Mouse (Mus musculus) liver, embryonic 14.5 days (tissue): ENCODE data around the gene 4933428G20Rik. TPM values are rescaled to one million over a fixed set of nuclear protein-coding genes. Genes with fewer than 3 reads are reported as not detected.

Source experiments
- ATAC-seq: fragments of 200-750 bp; cut with Nextera tagmentation; 2 replicates; pipeline ENCODE4 v1.8.0; 2017; ENCODE audit warnings: moderate number of reproducible peaks, mild to moderate bottlenecking, moderate library complexity; ENCODE audit not compliant: insufficient read depth
- DNase-seq, 3 experiments: peaks; one replicate each; pipeline ENCODE4 v3.0.0-alpha.2; 2012 to 2013; ENCODE audit warnings: low read depth in 3 of 3, low spot score in 3 of 3
- H3K27ac ChIP-seq: fragments of 300-500 bp; sonication (generic); 2 replicates; pipeline ENCODE4 v1.5.1; 2014; ENCODE audit warnings: moderate library complexity, mild to moderate bottlenecking, control low read depth, inconsistent platforms
- H3K27me3 ChIP-seq: fragments of 300-500 bp; sonication (generic); 2 replicates; pipeline ENCODE4 v1.6.1; 2014; ENCODE audit warnings: mild to moderate bottlenecking, low read length, moderate library complexity; ENCODE audit not compliant: control insufficient read depth, insufficient read depth
- H3K36me3 ChIP-seq: fragments of 300-500 bp; sonication (generic); replicated peaks from 2 replicates; pipeline ENCODE4 v1.6.1; 2014; ENCODE audit warnings: low read depth; ENCODE audit not compliant: control insufficient read depth, insufficient read depth
- H3K4me1 ChIP-seq, 2 experiments: fragments of 200-500 bp in 1 of 2; fragments of 300-500 bp in 1 of 2; sonication (generic) in 1 of 2; replicated peaks; 2 replicates each; pipeline ENCODE4 v1.6.1; 2012 to 2014; ENCODE audit warnings: antibody characterized with exemption in 1 of 2, inconsistent platforms in 1 of 2, low read length in 1 of 2; ENCODE audit not compliant: control insufficient read depth in 2 of 2, insufficient read depth in 2 of 2
- H3K4me2 ChIP-seq: fragments of 300-500 bp; sonication (generic); 2 replicates; pipeline ENCODE4 v1.6.1; 2014; ENCODE audit warnings: low read depth, mild to moderate bottlenecking, control low read depth, moderate library complexity
- H3K4me3 ChIP-seq, 2 experiments: fragments of 200-500 bp in 1 of 2; fragments of 300-500 bp in 1 of 2; sonication (generic) in 1 of 2; 2 replicates each; pipeline ENCODE4 v1.5.1; 2012 to 2014; ENCODE audit warnings: low read depth in 2 of 2, low read length in 2 of 2, mild to moderate bottlenecking in 2 of 2, control low read depth in 1 of 2, inconsistent platforms in 1 of 2, moderate library complexity in 1 of 2; ENCODE audit not compliant: insufficient read depth in 1 of 2
- H3K9ac ChIP-seq: fragments of 300-500 bp; sonication (generic); replicated peaks from 2 replicates; pipeline ENCODE4 v1.6.1; 2014; ENCODE audit warnings: mild to moderate bottlenecking, control low read depth, moderate library complexity
- H3K9me3 ChIP-seq: fragments of 300-500 bp; sonication (generic); 2 replicates; pipeline ENCODE4 v1.6.1; 2016; ENCODE audit warnings: low read length, mixed read lengths; ENCODE audit not compliant: control insufficient read depth
- CTCF ChIP-seq: IDR thresholded peaks from 2 replicates; pipeline ENCODE4 v1.5.1; 2016; ENCODE audit warnings: antibody characterized with exemption, low read depth, control low read depth
- EP300 ChIP-seq: IDR thresholded peaks from 2 replicates; pipeline ENCODE4 v1.6.1; 2016; ENCODE audit warnings: antibody characterized with exemption, low read depth
- WGBS: fragments of 180-500 bp; shearing (Covaris S2); extraction: QIAGEN DNeasy Blood & Tissue Kit; methylation state at CpG from one replicate; pipeline ENCODE4 v1.1.7; 2014; ENCODE audit not compliant: insufficient replicate concordance; 5-methylcytosine and 5-hydroxymethylcytosine counted together
- polyA plus RNA-seq, 2 experiments: library from polyadenylated mRNA; depleted of rRNA in 1 of 2; stranded (reverse) in 1 of 2; unstranded in 1 of 2; fragments of >200 nt; fragmentation: Nextera tagmentation in 1 of 2; extraction: Ambion mirVana in 1 of 2; gene quantifications; 2 replicates each; pipeline versions ENCODE4 v1.2.1 to v1.2.3; 2012 to 2014

4933428G20Rik gene
- polyA plus RNA-seq, 2 experiments, result 0.02 TPM; not detected in 1

DNA sequence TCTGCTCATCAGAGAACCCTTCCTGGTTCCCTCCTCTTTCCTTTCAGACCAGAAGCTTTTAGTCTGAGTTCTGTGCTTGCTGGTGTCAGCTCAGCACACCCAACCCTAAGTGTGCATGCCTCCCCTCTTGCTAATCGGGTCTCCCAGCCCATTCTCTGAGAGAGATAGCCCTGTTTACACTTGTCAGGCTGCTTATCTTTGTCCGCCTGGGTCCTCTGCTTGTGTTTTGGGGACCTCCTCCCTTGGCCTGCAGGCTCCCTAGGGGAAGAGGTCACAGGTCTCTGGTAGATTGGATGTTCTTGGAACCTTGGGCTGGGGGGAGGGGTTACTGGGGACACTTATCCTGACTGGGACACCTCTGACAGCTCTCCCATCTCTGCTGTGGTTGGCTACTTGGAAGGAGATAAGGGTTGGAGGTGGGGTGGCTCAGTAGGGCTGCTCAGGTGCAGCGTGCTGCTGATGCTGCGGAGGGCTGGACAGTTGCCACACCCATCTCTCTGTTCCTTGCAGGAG lies 54.1 kb downstream of the 4933428G20Rik start:
- peaks cover 60 to 70% of the 10 kb centered on the region in 2 experiments for H3K4me1 ChIP-seq

DNA sequence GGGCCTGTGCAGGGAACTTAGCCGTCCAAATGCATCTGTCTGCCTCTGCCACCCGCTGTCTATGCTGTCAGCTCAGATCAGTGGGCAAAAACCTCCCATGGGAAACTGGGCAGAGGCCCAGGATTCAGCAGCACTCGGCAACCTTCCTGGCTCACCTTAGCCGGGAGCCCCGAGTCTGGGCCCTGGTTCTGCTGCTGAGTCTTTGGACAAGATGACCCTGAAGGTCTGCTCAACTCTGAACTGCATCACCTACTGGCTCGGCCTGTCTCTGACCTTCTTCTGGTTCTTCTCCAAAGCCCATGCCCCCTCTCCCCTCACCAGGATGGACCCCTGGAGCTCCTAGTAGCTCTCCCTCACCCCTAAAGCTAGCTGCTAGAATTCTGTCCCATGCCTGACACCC lies 54.5 kb downstream of the 4933428G20Rik start:
- H3K9ac ChIP-seq, result peak overlapping the region; percentile 83
- TF ChIP-seq CTCF, result no peak
- no peak for TF ChIP-seq EP300
- peak overlapping the region; percentile 92 for H3K4me2 ChIP-seq
- H3K36me3 ChIP-seq, result peaks cover 58% of the 10 kb centered on the region
- peak overlapping the region; percentile 98 for H3K27ac ChIP-seq
- peak overlapping the region; percentile 7 to 75 for H3K4me3 ChIP-seq
- H3K27me3 ChIP-seq, result no peaks in the 10 kb centered on the region
- no peaks in the 10 kb centered on the region for H3K9me3 ChIP-seq
- 47% methylated on average over 6 of the region's 6 CpGs for WGBS
- no peak for ATAC-seq
- DNase-seq, result no peak
- peaks cover 60 to 70% of the 10 kb centered on the region in 2 experiments for H3K4me1 ChIP-seq

More for the DNA sequence above, 54.1 kb downstream of the 4933428G20Rik start:
- ATAC-seq (peak; percentile 88), DNase-seq (peak; percentile 92 to 96 (median 95))
- no peaks in the 10 kb centered on the region for H3K9me3 ChIP-seq
- peak overlapping the region; percentile 83 for H3K9ac ChIP-seq
- H3K27me3 ChIP-seq, result no peaks in the 10 kb centered on the region
- peak overlapping the region; percentile 92 for H3K4me2 ChIP-seq
- H3K36me3 ChIP-seq, result peaks cover 63% of the 10 kb centered on the region
- TF ChIP-seq CTCF (no peak), EP300 (peak; percentile 98)
- H3K4me3 ChIP-seq, result peak overlapping the region; percentile 7 to 75
- WGBS, result 7% methylated on average over 4 of the region's 4 CpGs
- H3K27ac ChIP-seq, result peak overlapping the region; percentile 98

DNA sequence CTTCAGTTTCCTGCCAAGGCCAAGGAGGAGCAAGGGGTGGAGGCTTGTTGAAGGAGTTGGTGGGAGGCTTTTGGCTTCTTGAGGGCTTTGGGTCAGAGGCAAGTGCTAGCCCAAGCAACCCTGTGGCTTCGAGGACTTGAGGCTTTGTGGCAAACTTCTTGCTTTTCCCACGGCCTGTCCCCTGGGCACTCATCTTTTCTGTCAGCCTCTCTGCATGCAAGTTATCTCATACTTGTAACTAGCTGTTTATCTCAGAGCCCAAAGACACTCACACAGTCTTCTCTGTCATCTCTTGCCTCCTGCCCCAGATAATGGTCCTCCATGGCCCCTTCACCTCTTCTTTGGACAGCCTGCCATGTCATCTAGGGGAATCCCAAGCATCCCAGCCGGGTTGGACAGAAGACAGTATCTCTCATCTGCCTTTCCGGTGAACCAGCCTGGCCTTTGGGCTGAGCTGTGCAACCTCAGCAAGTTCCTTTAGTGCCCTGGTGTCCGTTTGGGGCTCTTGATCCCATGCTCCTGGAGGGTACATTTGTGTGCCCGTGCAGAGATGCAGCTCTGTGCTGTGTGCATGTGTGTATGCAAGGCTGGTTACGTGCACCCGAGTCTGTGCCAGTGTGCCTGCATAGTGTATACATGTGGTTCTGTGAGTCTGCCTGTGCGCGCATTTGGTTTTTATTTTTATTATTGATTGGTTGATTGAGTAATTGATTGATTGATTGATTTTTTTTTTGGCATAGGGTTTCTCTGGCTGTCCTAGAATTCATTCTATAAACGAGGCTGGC lies 57.1 kb downstream of the 4933428G20Rik start:
- Histone ChIP-seq H3K9me3 (no peaks in the 10 kb centered on the region), H3K36me3 (peaks cover 35% of the 10 kb centered on the region), H3K4me2 (peak overlapping the region; percentile 92), H3K9ac (peak overlapping the region; percentile 83), H3K27ac (peak overlapping the region; percentile 98), H3K27me3 (no peaks in the 10 kb centered on the region), H3K4me1 (peaks cover 66 to 79% of the 10 kb centered on the region in 2 experiments), H3K4me3 (peak overlapping the region; percentile 75 to 95)
- peak; percentile 19 for ATAC-seq
- TF ChIP-seq EP300, result peak; percentile 74
- TF ChIP-seq CTCF, result no peak
- WGBS, result 36% methylated on average over 11 of the region's 11 CpGs
- peak; percentile 68 to 84 (median 72) for DNase-seq

DNA sequence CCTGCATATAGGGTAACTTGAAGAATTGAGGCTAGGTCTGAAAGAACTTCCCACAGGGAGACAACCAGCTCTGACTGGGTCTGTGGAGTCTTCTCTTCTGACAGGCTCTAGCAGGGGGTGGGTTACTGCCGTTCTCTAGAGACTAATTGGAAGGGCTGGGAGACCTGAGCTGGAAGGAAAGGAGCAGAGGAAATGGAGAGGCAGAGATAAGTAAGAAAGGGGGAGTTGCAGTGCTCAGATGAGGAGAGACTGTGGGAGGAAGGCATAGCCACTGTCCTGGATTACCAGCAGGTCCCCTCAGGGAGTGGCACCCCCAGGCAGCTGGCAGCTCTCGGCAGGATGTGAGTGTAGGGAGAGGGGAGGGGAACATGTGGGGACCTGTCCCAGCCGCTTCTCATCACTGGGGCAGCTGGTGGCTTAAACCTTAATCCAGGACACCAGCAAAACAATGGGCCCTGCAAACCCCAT lies 58.4 kb downstream of the 4933428G20Rik start:
- Histone ChIP-seq H3K4me1 (peaks cover 57 to 73% of the 10 kb centered on the region in 2 experiments), H3K36me3 (peaks cover 22% of the 10 kb centered on the region), H3K9me3 (no peaks in the 10 kb centered on the region), H3K9ac (peak overlapping the region; percentile 83), H3K27me3 (no peaks in the 10 kb centered on the region), H3K4me2 (peak overlapping the region; percentile 92), H3K27ac (peak overlapping the region; percentile 98), H3K4me3 (peak overlapping the region; percentile 75 to 95)
- no peak for TF ChIP-seq CTCF
- TF ChIP-seq EP300, result no peak
- ATAC-seq (no peak), DNase-seq (no peak)
- 9% methylated on average over 3 of the region's 3 CpGs for WGBS

DNA sequence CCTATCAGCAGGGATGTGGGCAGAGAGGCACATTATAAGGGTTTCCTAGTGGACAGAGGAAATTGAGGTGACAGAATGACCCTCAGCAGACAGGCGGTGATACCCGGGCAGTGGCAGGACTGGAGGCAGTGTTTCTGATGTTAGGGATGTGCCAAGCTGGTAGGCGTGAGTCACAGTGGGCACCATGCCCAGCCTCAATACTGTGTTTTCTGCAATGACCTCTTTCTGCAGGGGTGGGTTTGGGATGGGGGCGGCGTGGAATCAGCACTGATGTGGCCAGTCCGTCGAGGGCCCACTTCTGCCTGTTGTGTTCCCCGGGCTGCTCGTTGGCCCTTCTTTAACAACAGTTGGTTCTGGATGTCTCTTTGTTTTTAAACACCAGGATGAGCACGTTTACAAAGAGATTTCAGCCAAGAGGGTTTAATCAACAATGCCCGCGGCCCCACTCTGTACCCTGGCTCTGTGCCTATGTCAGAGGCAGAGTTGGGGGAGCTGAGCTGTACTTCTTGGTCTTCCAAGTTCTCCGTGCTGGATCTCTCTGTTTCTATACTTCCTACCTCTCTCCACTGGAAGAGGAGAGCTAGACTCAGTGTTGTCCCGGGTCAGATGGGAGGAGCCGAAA lies 59.0 kb downstream of the 4933428G20Rik start:
- WGBS, result 21% methylated on average over 15 of the region's 15 CpGs
- peak overlapping the region; percentile 83 for H3K9ac ChIP-seq
- TF ChIP-seq CTCF (no peak), EP300 (no peak)
- peak overlapping the region; percentile 98 for H3K27ac ChIP-seq
- H3K9me3 ChIP-seq, result no peaks in the 10 kb centered on the region
- H3K4me3 ChIP-seq, result peak overlapping the region; percentile 75 to 95
- ATAC-seq (no peak), DNase-seq (no peak)
- H3K4me1 ChIP-seq, result peaks cover 57 to 73% of the 10 kb centered on the region in 2 experiments
- H3K36me3 ChIP-seq, result peaks cover 20% of the 10 kb centered on the region
- peak overlapping the region; percentile 92 for H3K4me2 ChIP-seq
- H3K27me3 ChIP-seq, result no peaks in the 10 kb centered on the region

Other genes starting within 250 kb of the 4933428G20Rik start
- gene Npepps, start 219.7 kb downstream of the 4933428G20Rik start, polyA plus RNA-seq (2012; rRNA removed), result 4.3 and 8.5 TPM in 2 replicates
- 14.4 and 15.1 TPM in 2 replicates for gene Npepps, start 219.7 kb downstream of the 4933428G20Rik start, polyA plus RNA-seq (2014; fragmentation: Nextera tagmentation; extraction: Ambion mirVana)
- gene Mrpl45, start 184.6 kb downstream of the 4933428G20Rik start, polyA plus RNA-seq (2012; rRNA removed), result 7.7 and 13.1 TPM in 2 replicates
- 22.8 and 26.4 TPM in 2 replicates for gene Mrpl45, start 184.6 kb downstream of the 4933428G20Rik start, polyA plus RNA-seq (2014; fragmentation: Nextera tagmentation; extraction: Ambion mirVana)
- 0.01 TPM in 1 of 2 replicates, not detected in the other for gene Gpr179, start 148.3 kb downstream of the 4933428G20Rik start, polyA plus RNA-seq (2012; rRNA removed)
- gene Gpr179, start 148.3 kb downstream of the 4933428G20Rik start, polyA plus RNA-seq (2014; fragmentation: Nextera tagmentation; extraction: Ambion mirVana), result not detected in 2 replicates
- gene Socs7, start 137.8 kb downstream of the 4933428G20Rik start, polyA plus RNA-seq (2012; rRNA removed), result 2.1 and 2.4 TPM in 2 replicates
- gene Socs7, start 137.8 kb downstream of the 4933428G20Rik start, polyA plus RNA-seq (2014; fragmentation: Nextera tagmentation; extraction: Ambion mirVana), result 0.38 and 0.53 TPM in 2 replicates
- 17.5 and 21.2 TPM in 2 replicates for gene Arhgap23, start 84.8 kb downstream of the 4933428G20Rik start, polyA plus RNA-seq (2012; rRNA removed)
- gene Arhgap23, start 84.8 kb downstream of the 4933428G20Rik start, polyA plus RNA-seq (2014; fragmentation: Nextera tagmentation; extraction: Ambion mirVana), result 7.3 and 7.9 TPM in 2 replicates
- 0.04 and 0.06 TPM in 2 replicates for gene Srcin1, start 75.8 kb upstream of the 4933428G20Rik start, polyA plus RNA-seq (2012; rRNA removed)
- not detected in 2 replicates for gene Srcin1, start 75.8 kb upstream of the 4933428G20Rik start, polyA plus RNA-seq (2014; fragmentation: Nextera tagmentation; extraction: Ambion mirVana)
- 0.66 and 0.98 TPM in 2 replicates for gene Epop, start 129.4 kb upstream of the 4933428G20Rik start, polyA plus RNA-seq (2012; rRNA removed)
- 0.34 and 0.38 TPM in 2 replicates for gene Epop, start 129.4 kb upstream of the 4933428G20Rik start, polyA plus RNA-seq (2014; fragmentation: Nextera tagmentation; extraction: Ambion mirVana)
- 1.0 TPM in 2 replicates for gene Mllt6, start 163.1 kb upstream of the 4933428G20Rik start, polyA plus RNA-seq (2012; rRNA removed)
- 0.22 and 0.25 TPM in 2 replicates for gene Mllt6, start 163.1 kb upstream of the 4933428G20Rik start, polyA plus RNA-seq (2014; fragmentation: Nextera tagmentation; extraction: Ambion mirVana)
- 3.0 and 4.9 TPM in 2 replicates for gene Cisd3, start 185.5 kb upstream of the 4933428G20Rik start, polyA plus RNA-seq (2012; rRNA removed)
- gene Cisd3, start 185.5 kb upstream of the 4933428G20Rik start, polyA plus RNA-seq (2014; fragmentation: Nextera tagmentation; extraction: Ambion mirVana), result 10.0 and 11.4 TPM in 2 replicates
- 4.4 and 4.9 TPM in 2 replicates for gene Pcgf2, start 200.2 kb upstream of the 4933428G20Rik start, polyA plus RNA-seq (2012; rRNA removed)
- 1.5 and 1.8 TPM in 2 replicates for gene Pcgf2, start 200.2 kb upstream of the 4933428G20Rik start, polyA plus RNA-seq (2014; fragmentation: Nextera tagmentation; extraction: Ambion mirVana)
- 197 and 261 TPM in 2 replicates for gene Psmb3, start 203.1 kb upstream of the 4933428G20Rik start, polyA plus RNA-seq (2012; rRNA removed)
- 318 and 330 TPM in 2 replicates for gene Psmb3, start 203.1 kb upstream of the 4933428G20Rik start, polyA plus RNA-seq (2014; fragmentation: Nextera tagmentation; extraction: Ambion mirVana)
- gene Pip4k2b, start 244.4 kb upstream of the 4933428G20Rik start, polyA plus RNA-seq (2012; rRNA removed), result 4.4 and 5.0 TPM in 2 replicates
- 0.56 and 0.61 TPM in 2 replicates for gene Pip4k2b, start 244.4 kb upstream of the 4933428G20Rik start, polyA plus RNA-seq (2014; fragmentation: Nextera tagmentation; extraction: Ambion mirVana)